Mouse (Mus musculus) C2C12 (cell line): ENCODE results near the gene Tuba4a.

ENCODE experiments used
- CEBPB ChIP-seq: IDR thresholded peaks from one replicate; pipeline ENCODE4 v1.6.1; 2011; ENCODE audit warnings: low read depth, mild to moderate bottlenecking, control low read depth, moderate library complexity
- CTCF ChIP-seq: IDR thresholded peaks from one replicate; pipeline ENCODE4 v1.5.1; 2011; ENCODE audit not compliant: control insufficient read depth, insufficient read depth, insufficient read length
- FOSL1 ChIP-seq: IDR thresholded peaks from one replicate; pipeline ENCODE4 v1.8.0; 2011; ENCODE audit warnings: mild to moderate bottlenecking, low read length; ENCODE audit not compliant: poor library complexity, insufficient read depth, severe bottlenecking
- MAX ChIP-seq: IDR thresholded peaks from one replicate; pipeline ENCODE4 v1.6.1; 2011; ENCODE audit warnings: mild to moderate bottlenecking, control low read depth
- MYOD1 ChIP-seq: IDR thresholded peaks from one replicate; pipeline ENCODE4 v1.6.1; 2011; ENCODE audit warnings: low read depth; ENCODE audit not compliant: control insufficient read depth, insufficient read length
- USF1 ChIP-seq: IDR thresholded peaks from one replicate; pipeline ENCODE4 v1.6.1; 2011; ENCODE audit warnings: low read depth, mild to moderate bottlenecking, control low read depth, moderate library complexity

DNA sequence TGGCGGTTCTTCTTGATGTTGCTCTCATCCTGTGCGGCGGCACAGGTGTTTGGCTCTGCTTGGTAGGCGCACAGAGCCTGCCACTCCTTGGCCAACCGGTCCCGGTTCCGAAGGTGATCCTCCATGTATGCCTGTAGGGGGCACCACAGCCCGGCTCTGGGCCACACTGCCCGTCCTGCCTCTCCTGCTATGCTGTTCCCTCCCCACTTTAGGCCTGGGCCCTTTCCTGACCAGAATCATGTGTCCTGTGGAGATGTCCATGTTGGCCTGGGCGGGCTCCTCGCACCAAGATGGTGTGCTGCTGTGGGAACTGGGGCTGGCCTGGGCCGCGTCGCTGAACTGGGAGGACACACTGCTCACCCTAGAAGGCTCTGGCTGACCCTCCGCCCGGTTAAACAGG lies 33.4 kb upstream of the Tuba4a start:
- TF ChIP-seq CTCF (no peak), USF1 (no peak), CEBPB (no peak), FOSL1 (no peak), MAX (no peak), MYOD1 (no peak)
